Mouse (Mus musculus) lung, adult 2 months (tissue): ENCODE results near the gene Mrps7.

Experiments used
- CTCF ChIP-seq: fragments of 200-500 bp; IDR thresholded peaks from 2 replicates; pipeline ENCODE4 v1.5.1; 2011; ENCODE audit warnings: mild to moderate bottlenecking, low read length, control low read depth; ENCODE audit not compliant: insufficient read depth
- POLR2A ChIP-seq: fragments of 200-500 bp; IDR thresholded peaks from 2 replicates; pipeline ENCODE4 v1.6.1; 2011; ENCODE audit warnings: low read depth, mild to moderate bottlenecking, control low read depth, low read length, borderline replicate concordance; ENCODE audit errors: extremely low read depth

GRCm38 (mm10) chr11:115616893-115617292, 13.2 kb downstream of the Mrps7 start:
- TF ChIP-seq POLR2A (no peak), CTCF (no peak)
